Mouse (Mus musculus): ENCODE results near the gene Gm5849. TPM values are rescaled to one million over a fixed set of nuclear protein-coding genes. Genes with fewer than 3 reads are reported as not detected.
"Not testable (repeated sequence)": the region's sequence is repeated elsewhere in the genome, so short reads cannot be mapped to it uniquely, and the experiment has no call there.

The Gm5849 gene
- total RNA-seq (2014; fragmentation: Nextera tagmentation) (not detected in 2 replicates), total RNA-seq (2017) (not detected in 2 replicates)

- not testable (repeated sequence) for ATAC-seq (replicated peaks; ENCODE audit: poor library complexity, severe bottlenecking)
Measured at GRCm38 (mm10) chr3:90777776-90778175, at the start of gene Gm5849. Gm5849 (minus strand) TSS chr3:90777876.

GRCm38 (mm10) chr3:90749658-90750057, 28.0 kb downstream of the Gm5849 start:
- no peak for ATAC-seq (replicated peaks; ENCODE audit: poor library complexity, severe bottlenecking)

DNA sequence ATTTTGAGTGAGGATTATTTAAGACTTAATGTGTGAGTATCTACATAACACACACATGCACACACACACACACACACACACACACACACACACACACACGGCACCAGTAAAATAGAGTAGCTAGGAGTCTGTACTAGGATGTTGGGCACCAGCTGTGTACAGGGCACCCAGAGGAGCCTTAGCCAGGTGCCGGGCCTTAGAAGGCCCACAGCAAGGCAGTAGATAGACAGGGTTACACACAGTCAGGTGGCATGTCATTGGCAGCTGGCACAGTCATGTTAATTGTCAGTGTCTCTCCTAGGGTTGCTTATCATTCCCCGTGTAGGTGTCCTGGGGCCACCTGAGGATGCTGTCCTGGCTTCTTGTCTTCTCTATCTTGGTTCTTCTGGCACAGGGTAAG, 51.1 kb downstream of the Gm5849 start, which contains the start of gene Pglyrp4:
Gene Pglyrp4, plus strand, starts transcription at position 301 of the 400 bp plus-strand sequence.
- no peak for ATAC-seq (replicated peaks; ENCODE audit: poor library complexity, severe bottlenecking)

Other genes with a start within 250 kb of the Gm5849 start
- gene S100a16, start 240.6 kb downstream of the Gm5849 start, total RNA-seq (2014; fragmentation: Nextera tagmentation) = not detected in 2 replicates
- not detected in 2 replicates for gene S100a16, start 240.6 kb downstream of the Gm5849 start, total RNA-seq (2017)
- not detected in 2 replicates for gene S100a3, start 217.3 kb downstream of the Gm5849 start, total RNA-seq (2014; fragmentation: Nextera tagmentation)
- gene S100a3, start 217.3 kb downstream of the Gm5849 start, total RNA-seq (2017) = not detected in 2 replicates
- gene S100a2, start 187.6 kb downstream of the Gm5849 start, total RNA-seq (2014; fragmentation: Nextera tagmentation) = not detected in 2 replicates
- gene S100a2, start 187.6 kb downstream of the Gm5849 start, total RNA-seq (2017) = not detected in 2 replicates
- gene Gm42674, start 176.0 kb downstream of the Gm5849 start, total RNA-seq (2014; fragmentation: Nextera tagmentation) = not detected in 2 replicates
- gene Gm42674, start 176.0 kb downstream of the Gm5849 start, total RNA-seq (2017) = not detected in 2 replicates
- 20.4 and 46.6 TPM in 2 replicates for gene S100a4, start 174.1 kb downstream of the Gm5849 start, total RNA-seq (2014; fragmentation: Nextera tagmentation)
- 21.0 and 41.8 TPM in 2 replicates for gene S100a4, start 174.1 kb downstream of the Gm5849 start, total RNA-seq (2017)
- not detected in 2 replicates for gene S100a5, start 169.4 kb downstream of the Gm5849 start, total RNA-seq (2014; fragmentation: Nextera tagmentation)
- gene S100a5, start 169.4 kb downstream of the Gm5849 start, total RNA-seq (2017) = not detected in 2 replicates
- 3.6 and 13.4 TPM in 2 replicates for gene S100a6, start 165.0 kb downstream of the Gm5849 start, total RNA-seq (2014; fragmentation: Nextera tagmentation)
- 13.0 and 18.6 TPM in 2 replicates for gene S100a6, start 165.0 kb downstream of the Gm5849 start, total RNA-seq (2017)
- gene S100a7a, start 123.9 kb downstream of the Gm5849 start, total RNA-seq (2014; fragmentation: Nextera tagmentation) = not detected in 2 replicates
- not detected in 2 replicates for gene S100a7a, start 123.9 kb downstream of the Gm5849 start, total RNA-seq (2017)
- 347 and 679 TPM in 2 replicates for gene S100a8, start 108.9 kb downstream of the Gm5849 start, total RNA-seq (2014; fragmentation: Nextera tagmentation)
- 895 and 1,441 TPM in 2 replicates for gene S100a8, start 108.9 kb downstream of the Gm5849 start, total RNA-seq (2017)
- gene S100a9, start 82.2 kb downstream of the Gm5849 start, total RNA-seq (2014; fragmentation: Nextera tagmentation) = 129 and 333 TPM in 2 replicates
- 894 and 951 TPM in 2 replicates for gene S100a9, start 82.2 kb downstream of the Gm5849 start, total RNA-seq (2017)
- not detected in 2 replicates for gene Pglyrp4, start 51.0 kb downstream of the Gm5849 start, total RNA-seq (2014; fragmentation: Nextera tagmentation)
- not detected in 2 replicates for gene Pglyrp4, start 51.0 kb downstream of the Gm5849 start, total RNA-seq (2017)